ENCODE assay signal across 8 mouse cellular contexts in genomic region chr10:81518546-81518945, GRCm38 (mm10). TPM values are rescaled to one million over a fixed set of nuclear protein-coding genes. Genes with fewer than 3 reads are reported as not detected.
DNase-seq lines count a peak whose midpoint lies in the region; TF ChIP-seq lines count a peak whose summit lies in the region.

No protein-coding gene starts in this region.

- H3K9me3 ChIP-seq in embryonic facial prominence, embryonic 10.5 days = peaks cover 7% of the 10 kb centered on the region; the same call in 1 of the 2 replicates

- 17% methylated on average over 4 of the region's 4 CpGs for WGBS in cerebellum, adult 2 months
- WGBS in embryonic facial prominence, embryonic 10.5 days = 17% methylated on average over 4 of the region's 4 CpGs
- WGBS in lung, adult 2 months = 11% methylated on average over 4 of the region's 4 CpGs
- 23% methylated on average over 4 of the region's 4 CpGs for WGBS in spleen, adult 2 months

- no peak overlapping the region for H3K27ac ChIP-seq in cerebellum, adult 2 months (ENCODE audit: insufficient read depth, low read length)
- no peak overlapping the region for H3K27ac ChIP-seq in embryonic facial prominence, embryonic 10.5 days (replicated peaks)
- no peak overlapping the region for H3K27ac ChIP-seq in spleen, adult 2 months (ENCODE audit: insufficient read depth, low read length)

- no peak overlapping the region for H3K4me3 ChIP-seq in cerebellum, adult 2 months (replicated peaks; ENCODE audit: insufficient read depth, low read depth, low read length)
- H3K4me3 ChIP-seq in embryonic facial prominence, embryonic 10.5 days = no peak overlapping the region
- H3K4me3 ChIP-seq in lung, adult 2 months (replicated peaks; ENCODE audit: extremely low read depth, low read depth, low read length) = no peak overlapping the region
- no peak overlapping the region for H3K4me3 ChIP-seq in spleen, adult 2 months (ENCODE audit: extremely low read depth, insufficient read depth, insufficient read length)

- no peak for TF ChIP-seq POLR2A in cerebellum, adult 2 months (IDR thresholded peaks at IDR 0.05; ENCODE audit: borderline replicate concordance, insufficient read depth, low read length)
- TF ChIP-seq POLR2A in lung, adult 2 months (IDR thresholded peaks at IDR 0.05; ENCODE audit: borderline replicate concordance, extremely low read depth, low read depth, low read length) = no peak
- TF ChIP-seq POLR2A in spleen, adult 2 months (IDR thresholded peaks at IDR 0.05; ENCODE audit: low read depth, low read length) = no peak

- no peaks in the 10 kb centered on the region for H3K36me3 ChIP-seq in embryonic facial prominence, embryonic 10.5 days (replicated peaks)
- H3K36me3 ChIP-seq in spleen, adult 2 months (ENCODE audit: control insufficient read depth, insufficient read depth, low read length) = peaks cover 2% of the 10 kb centered on the region; the same call in 1 of the 2 replicates

- H3K27me3 ChIP-seq in cerebellum, adult 2 months (ENCODE audit: control insufficient read depth, insufficient read depth, low read length) = no peaks in the 10 kb centered on the region
- peaks cover 25% of the 10 kb centered on the region for H3K27me3 ChIP-seq in embryonic facial prominence, embryonic 10.5 days (replicated peaks; ENCODE audit: low read depth, poor library complexity, severe bottlenecking)
- no peaks in the 10 kb centered on the region for H3K27me3 ChIP-seq in spleen, adult 2 months (ENCODE audit: control insufficient read depth, insufficient read depth, low read length)

- peak in 1 of 2 experiments; percentile 68 for DNase-seq in cerebellum, adult 2 months
- no peak for DNase-seq in cerebellum, adult 9-11 months
- DNase-seq in urinary bladder, postnatal 14 days (ENCODE audit: low spot score) = peak; percentile 78
- no peak for DNase-seq in urinary bladder, adult 2 months (ENCODE audit: low spot score)
- peak; percentile 74 for DNase-seq in embryonic facial prominence, embryonic 10.5 days (ENCODE audit: low spot score)
- DNase-seq in kidney, adult 18-20 months = peak; percentile 81
- peak; percentile 76 for DNase-seq in lung, adult 2 months
- peak; percentile 45 to 81 for DNase-seq in spleen, adult 2 months (ENCODE audit: low read depth in 1 of 2, low spot score in 2 of 2)

- no peaks in the 10 kb centered on the region for H3K4me1 ChIP-seq in cerebellum, adult 2 months (ENCODE audit: control insufficient read depth, insufficient read depth, low read length)
- no peaks in the 10 kb centered on the region for H3K4me1 ChIP-seq in embryonic facial prominence, embryonic 10.5 days
- H3K4me1 ChIP-seq in lung, adult 2 months (ENCODE audit: control insufficient read depth, insufficient read depth, low read length) = peaks cover 6% of the 10 kb centered on the region
- peaks cover 32% of the 10 kb centered on the region; the same call in 1 of the 2 replicates for H3K4me1 ChIP-seq in spleen, adult 2 months (ENCODE audit: control insufficient read depth, insufficient read depth, insufficient read length)

- TF ChIP-seq CTCF in cerebellum, adult 2 months (IDR thresholded peaks at IDR 0.05; ENCODE audit: borderline replicate concordance, insufficient read depth, low read depth, low read length) = peak; percentile 81
- TF ChIP-seq CTCF in lung, adult 2 months (IDR thresholded peaks at IDR 0.05; ENCODE audit: insufficient read depth, low read length) = peak; percentile 71
- peak; percentile 52; the same call in 1 of the 2 replicates for TF ChIP-seq CTCF in spleen, adult 2 months (IDR thresholded peaks at IDR 0.05; ENCODE audit: extremely low read depth, insufficient read depth, insufficient read length, insufficient replicate concordance)

RNA-seq across cellular contexts. Expression of gene Gna15, which starts 5.5 kb away (rescaled TPM):
- 1.3 and 1.4 TPM in 2 replicates for polyA plus RNA-seq in cerebellum, adult 2 months (2012; rRNA removed)
- polyA plus RNA-seq in urinary bladder, adult 2 months (2012; rRNA removed) = 16.1 and 16.2 TPM in 2 replicates
- polyA plus RNA-seq in embryonic facial prominence, embryonic 10.5 days (2016; fragmentation: Nextera tagmentation; extraction: Ambion mirVana) = 1.2 and 1.3 TPM in 2 replicates
- polyA plus RNA-seq in lung, adult 2 months (2012; rRNA removed) = 8.5 and 9.5 TPM in 2 replicates
- polyA plus RNA-seq in spleen, adult 2 months (2012; rRNA removed) = 14.8 and 15.1 TPM in 2 replicates

RNA-seq across cellular contexts. Expression of gene S1pr4, which starts 18.6 kb away (rescaled TPM):
- 0.67 and 1.1 TPM in 2 replicates for polyA plus RNA-seq in cerebellum, adult 2 months (2012; rRNA removed)
- 2.2 and 2.3 TPM in 2 replicates for polyA plus RNA-seq in urinary bladder, adult 2 months (2012; rRNA removed)
- 0.28 and 0.51 TPM in 2 replicates for polyA plus RNA-seq in embryonic facial prominence, embryonic 10.5 days (2016; fragmentation: Nextera tagmentation; extraction: Ambion mirVana)
- polyA plus RNA-seq in lung, adult 2 months (2012; rRNA removed) = 40.3 and 47.5 TPM in 2 replicates
- 127 and 168 TPM in 2 replicates for polyA plus RNA-seq in spleen, adult 2 months (2012; rRNA removed)

RNA-seq across cellular contexts. Expression of gene Ncln, which starts 22.4 kb away (rescaled TPM):
- polyA plus RNA-seq in cerebellum, adult 2 months (2012; rRNA removed) = 112 and 116 TPM in 2 replicates
- 79.9 and 89.6 TPM in 2 replicates for polyA plus RNA-seq in urinary bladder, adult 2 months (2012; rRNA removed)
- polyA plus RNA-seq in embryonic facial prominence, embryonic 10.5 days (2016; fragmentation: Nextera tagmentation; extraction: Ambion mirVana) = 85.2 and 94.3 TPM in 2 replicates
- polyA plus RNA-seq in lung, adult 2 months (2012; rRNA removed) = 197 and 203 TPM in 2 replicates
- 198 and 259 TPM in 2 replicates for polyA plus RNA-seq in spleen, adult 2 months (2012; rRNA removed)

RNA-seq across cellular contexts. Expression of gene Gna11, which starts 26.4 kb away (rescaled TPM):
- 105 and 107 TPM in 2 replicates for polyA plus RNA-seq in cerebellum, adult 2 months (2012; rRNA removed)
- polyA plus RNA-seq in urinary bladder, adult 2 months (2012; rRNA removed) = 84.0 and 88.5 TPM in 2 replicates
- 79.0 and 80.4 TPM in 2 replicates for polyA plus RNA-seq in embryonic facial prominence, embryonic 10.5 days (2016; fragmentation: Nextera tagmentation; extraction: Ambion mirVana)
- polyA plus RNA-seq in lung, adult 2 months (2012; rRNA removed) = 114 and 117 TPM in 2 replicates
- polyA plus RNA-seq in spleen, adult 2 months (2012; rRNA removed) = 33.8 and 38.9 TPM in 2 replicates

RNA-seq across cellular contexts. Expression of gene Celf5, which starts 36.0 kb away (rescaled TPM):
- polyA plus RNA-seq in cerebellum, adult 2 months (2012; rRNA removed) = 57.3 and 60.6 TPM in 2 replicates
- 0.44 and 0.49 TPM in 2 replicates for polyA plus RNA-seq in urinary bladder, adult 2 months (2012; rRNA removed)
- polyA plus RNA-seq in embryonic facial prominence, embryonic 10.5 days (2016; fragmentation: Nextera tagmentation; extraction: Ambion mirVana) = 1.2 and 2.3 TPM in 2 replicates
- 0.92 and 1.1 TPM in 2 replicates for polyA plus RNA-seq in lung, adult 2 months (2012; rRNA removed)
- 0.33 and 0.70 TPM in 2 replicates for polyA plus RNA-seq in spleen, adult 2 months (2012; rRNA removed)

Comparison
In these comparisons a context has a peak if more than half of its experiments do, and no peak if none do; other contexts are left out.
1. DNase-seq: peak in urinary bladder, postnatal 14 days (single experiment), embryonic facial prominence, embryonic 10.5 days (single experiment), kidney, adult 18-20 months (single experiment), lung, adult 2 months (single experiment) and spleen, adult 2 months (2 of 2); none in cerebellum, adult 9-11 months (single experiment) and urinary bladder, adult 2 months (single experiment).
2. RNA of gene S1pr4, which starts 18.6 kb away (polyA plus RNA-seq): 127 to 168 TPM in spleen, adult 2 months and 40.3 to 47.5 TPM in lung, adult 2 months; 2.2 to 2.3 TPM in urinary bladder, adult 2 months, 0.67 to 1.1 TPM in cerebellum, adult 2 months and 0.28 to 0.51 TPM in embryonic facial prominence, embryonic 10.5 days; every median in the first group is over 10 times any median in the second.
3. Peak in every context shown above with its lines, with median percentiles within 50 percentile points of each other: CTCF ChIP-seq.